Mouse (Mus musculus) heart, postnatal 0 days (tissue): ENCODE measurements around the gene Suv39h1. TPM values are rescaled to one million over a fixed set of nuclear protein-coding genes. Genes with fewer than 3 reads are reported as not detected.
A peak's percentile ranks its signal among the peaks of the same experiment; 100 is the strongest.

Experiments
- ATAC-seq: fragments of 200-750 bp; cut with Nextera tagmentation; 2 replicates; pipeline ENCODE4 v1.8.0; 2017; ENCODE audit warnings: low read depth, moderate number of reproducible peaks, moderate library complexity; ENCODE audit not compliant: insufficient read depth
- DNase-seq: peaks from one replicate; pipeline ENCODE4 v3.0.0-alpha.2; 2016; ENCODE audit warnings: low spot score
- H3K27ac ChIP-seq: fragments of 300-500 bp; sonication (generic); 2 replicates; pipeline ENCODE4 v1.5.1; 2014; ENCODE audit warnings: low read depth, mild to moderate bottlenecking
- H3K27me3 ChIP-seq: fragments of 300-500 bp; sonication (generic); 2 replicates; pipeline ENCODE4 v1.6.1; 2014; ENCODE audit warnings: low read length, mixed read lengths; ENCODE audit not compliant: control insufficient read depth, insufficient read depth
- H3K36me3 ChIP-seq: fragments of 300-500 bp; sonication (generic); replicated peaks from 2 replicates; pipeline ENCODE4 v1.6.1; 2014; ENCODE audit warnings: low read length, mixed read lengths; ENCODE audit not compliant: control insufficient read depth, insufficient read depth
- H3K4me1 ChIP-seq: fragments of 300-500 bp; sonication (generic); 2 replicates; pipeline ENCODE4 v1.6.1; 2014; ENCODE audit warnings: antibody characterized with exemption; ENCODE audit not compliant: control insufficient read depth, insufficient read depth
- H3K4me2 ChIP-seq: fragments of 300-500 bp; sonication (generic); 2 replicates; pipeline ENCODE4 v1.6.1; 2014; ENCODE audit warnings: low read depth, mild to moderate bottlenecking, low read length, moderate library complexity
- H3K4me3 ChIP-seq: fragments of 300-500 bp; sonication (generic); 2 replicates; pipeline ENCODE4 v1.5.1; 2014; ENCODE audit warnings: low read depth, low read length
- H3K9ac ChIP-seq: fragments of 300-500 bp; sonication (generic); replicated peaks from 2 replicates; pipeline ENCODE4 v1.6.1; 2014; ENCODE audit warnings: low read depth, low read length, mixed read lengths
- H3K9me3 ChIP-seq: fragments of 300-500 bp; sonication (generic); replicated peaks from 2 replicates; pipeline ENCODE4 v1.6.1; 2016; ENCODE audit warnings: low read length; ENCODE audit not compliant: control insufficient read depth
- CTCF ChIP-seq: IDR thresholded peaks from 2 replicates; pipeline ENCODE4 v1.5.1; 2016; ENCODE audit warnings: antibody characterized with exemption, control low read depth, low read depth
- EP300 ChIP-seq: IDR thresholded peaks from 2 replicates; pipeline ENCODE4 v1.6.1; 2016; ENCODE audit warnings: antibody characterized with exemption, low read depth
- WGBS: fragments of 180-500 bp; shearing (Covaris S2); extraction: QIAGEN DNeasy Blood & Tissue Kit; methylation state at CpG from one replicate; pipeline ENCODE4 v1.1.7; 2014; 5-methylcytosine and 5-hydroxymethylcytosine counted together
- polyA plus RNA-seq: library from polyadenylated mRNA; unstranded; fragments of >200 nt; fragmentation: Nextera tagmentation; extraction: Ambion mirVana; gene quantifications from 2 replicates; pipeline ENCODE4 v1.2.1, GENCODE M21; 2015
- total RNA-seq: library from RNA; depleted of rRNA; stranded (reverse); fragments of >200 nt; gene quantifications from 2 replicates; pipeline ENCODE4 v1.2.3, GENCODE M21; 2014; ENCODE audit warnings: low replicate concordance; rRNA removed

The Suv39h1 gene
- total RNA-seq, result 15.7 and 15.9 TPM in 2 replicates
- 8.2 and 8.6 TPM in 2 replicates for polyA plus RNA-seq

DNA sequence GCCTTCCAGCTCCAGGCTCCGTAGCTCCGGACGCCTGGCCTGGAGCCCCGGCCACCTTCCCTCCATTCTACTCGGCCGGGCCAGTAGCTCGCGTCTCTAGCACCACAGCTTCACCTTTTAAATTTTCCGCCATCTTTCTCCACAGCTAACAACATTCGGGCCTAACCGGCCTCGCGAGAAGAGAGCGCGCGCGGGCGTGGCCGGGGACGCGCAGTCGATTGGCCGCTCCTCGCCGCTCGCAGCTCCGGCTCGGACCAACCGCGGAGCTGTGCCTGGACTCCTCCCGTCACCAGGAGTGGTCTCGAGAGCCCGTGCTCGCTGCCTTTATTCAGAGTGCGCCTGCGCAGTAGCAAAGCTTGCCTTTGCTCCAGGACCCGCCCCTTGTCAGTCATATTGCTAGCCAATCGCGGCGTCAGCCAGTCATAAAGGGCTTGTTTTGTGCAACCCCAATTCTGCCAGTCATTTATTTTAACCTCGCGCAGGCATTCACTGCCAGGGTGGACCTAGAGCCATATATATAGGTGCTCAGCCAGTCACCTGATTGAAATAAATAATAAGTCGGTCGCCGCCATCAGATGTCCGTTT lies at the start of gene Suv39h1:
Gene Suv39h1, minus strand, starts transcription at position 331 of the 585 bp plus-strand sequence.
- DNase-seq (peak; percentile 94), ATAC-seq (peak; percentile 99)
- TF ChIP-seq EP300 (peak; percentile 66; the same call in 1 of the 2 replicates), CTCF (no peak)
- peak within 1 kb of the TSS; percentile 69 for H3K4me3 ChIP-seq
- no peaks in the 10 kb centered on the region for H3K36me3 ChIP-seq
- H3K4me1 ChIP-seq, result no peaks in the 10 kb centered on the region
- peak within 1 kb of the TSS; percentile 76 for H3K27ac ChIP-seq
- peak within 1 kb of the TSS; percentile 65 for H3K4me2 ChIP-seq
- no peaks in the 10 kb centered on the region for H3K9me3 ChIP-seq
- peak within 1 kb of the TSS; percentile 62 for H3K9ac ChIP-seq
- no peaks in the 10 kb centered on the region for H3K27me3 ChIP-seq
- 20% methylated on average over 46 of the region's 46 CpGs for WGBS

DNA sequence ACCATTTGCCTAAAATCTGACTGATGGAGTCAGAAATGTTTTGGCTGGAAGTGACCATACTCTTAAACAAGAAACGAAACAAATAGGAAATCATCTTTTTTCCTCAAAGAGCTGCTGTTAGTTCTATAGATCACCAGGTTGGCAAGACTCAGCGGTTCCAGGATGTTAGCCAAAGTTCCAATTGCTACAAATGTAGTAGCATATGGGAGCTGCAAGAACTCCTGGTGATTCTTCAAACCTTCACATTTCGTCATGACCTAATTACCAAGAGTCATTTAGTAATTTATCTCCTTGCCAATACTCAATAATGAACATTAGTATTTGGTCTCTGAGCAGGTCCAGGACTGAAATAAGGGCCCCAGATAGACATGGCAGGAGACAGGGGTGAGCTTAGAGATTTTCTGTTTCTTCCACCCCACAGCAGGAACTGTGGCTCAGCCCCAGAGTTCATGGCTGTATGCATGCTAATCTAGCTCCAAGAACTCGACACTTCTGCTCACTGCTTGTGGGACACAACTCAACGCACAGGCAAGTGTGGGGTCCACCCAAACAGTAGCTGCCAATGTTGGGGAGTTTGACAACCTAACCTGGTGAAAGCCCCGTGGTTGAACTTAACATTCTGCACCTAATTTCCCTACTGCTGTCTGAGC lies 49.4 kb upstream of the Suv39h1 start:
- no peak overlapping the region for H3K9ac ChIP-seq
- no peaks in the 10 kb centered on the region for H3K27me3 ChIP-seq
- H3K36me3 ChIP-seq, result peaks cover 18% of the 10 kb centered on the region
- no peak overlapping the region for H3K4me3 ChIP-seq
- TF ChIP-seq EP300 (no peak), CTCF (no peak)
- H3K4me2 ChIP-seq, result no peak overlapping the region
- no peak overlapping the region for H3K27ac ChIP-seq
- no peak for DNase-seq
- no peak for ATAC-seq
- no peaks in the 10 kb centered on the region for H3K9me3 ChIP-seq
- WGBS, result 71% methylated on average over 6 of the region's 6 CpGs
- no peaks in the 10 kb centered on the region for H3K4me1 ChIP-seq

DNA sequence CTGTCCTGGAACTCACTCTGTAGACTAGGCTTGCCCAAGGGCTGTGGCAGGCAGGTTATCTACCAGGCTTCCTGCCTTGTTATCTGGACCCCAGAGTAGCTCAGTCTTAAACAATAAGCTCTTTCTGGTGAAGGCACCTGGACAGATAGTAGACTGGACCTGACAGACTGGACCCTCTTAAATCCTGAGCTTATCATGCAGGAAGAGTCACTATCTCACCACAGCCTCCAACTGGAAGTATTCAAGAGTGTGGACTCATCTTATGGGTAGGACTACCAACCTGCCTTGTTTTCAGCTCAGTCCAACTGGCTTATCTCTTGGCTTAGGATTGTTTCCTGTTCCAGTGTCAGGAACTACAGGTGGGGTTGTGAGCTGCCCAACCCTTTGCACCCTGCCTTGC lies 42.7 kb upstream of the Suv39h1 start:
- H3K9me3 ChIP-seq, result no peaks in the 10 kb centered on the region
- no peak overlapping the region for H3K4me3 ChIP-seq
- no peaks in the 10 kb centered on the region for H3K36me3 ChIP-seq
- ATAC-seq (no peak), DNase-seq (no peak)
- H3K4me1 ChIP-seq, result no peaks in the 10 kb centered on the region
- H3K9ac ChIP-seq, result no peak overlapping the region
- TF ChIP-seq CTCF (no peak), EP300 (no peak)
- no peak overlapping the region for H3K27ac ChIP-seq
- H3K27me3 ChIP-seq, result no peaks in the 10 kb centered on the region
- no peak overlapping the region for H3K4me2 ChIP-seq

DNA sequence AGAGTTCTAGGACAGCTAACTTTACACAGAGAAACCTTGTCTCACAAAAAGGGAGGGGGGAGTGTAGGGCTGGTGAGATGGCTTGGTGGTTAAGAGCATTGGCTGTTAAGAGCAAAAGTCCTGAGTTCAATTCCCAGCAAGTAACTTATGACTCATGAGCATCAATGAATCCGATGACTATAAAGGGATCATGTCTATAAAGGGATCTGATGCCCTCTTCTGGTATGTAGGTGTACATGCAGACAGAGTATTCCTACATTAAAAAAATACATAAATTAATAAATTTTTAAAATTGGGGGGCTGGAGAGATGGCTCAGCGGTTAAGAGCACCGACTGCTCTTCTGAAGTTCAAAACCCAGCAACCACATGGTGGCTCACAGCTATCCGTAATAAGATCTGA lies 40.7 kb upstream of the Suv39h1 start:
- Histone ChIP-seq H3K9me3 (no peaks in the 10 kb centered on the region), H3K9ac (no peak overlapping the region), H3K4me2 (no peak overlapping the region), H3K27me3 (no peaks in the 10 kb centered on the region), H3K4me1 (no peaks in the 10 kb centered on the region), H3K27ac (no peak overlapping the region), H3K36me3 (no peaks in the 10 kb centered on the region), H3K4me3 (no peak overlapping the region)
- TF ChIP-seq CTCF, result peak; percentile 17; the same call in 1 of the 2 replicates
- TF ChIP-seq EP300, result no peak
- 70% methylated on average over 4 of the region's 4 CpGs for WGBS
- ATAC-seq (no peak), DNase-seq (no peak)

DNA sequence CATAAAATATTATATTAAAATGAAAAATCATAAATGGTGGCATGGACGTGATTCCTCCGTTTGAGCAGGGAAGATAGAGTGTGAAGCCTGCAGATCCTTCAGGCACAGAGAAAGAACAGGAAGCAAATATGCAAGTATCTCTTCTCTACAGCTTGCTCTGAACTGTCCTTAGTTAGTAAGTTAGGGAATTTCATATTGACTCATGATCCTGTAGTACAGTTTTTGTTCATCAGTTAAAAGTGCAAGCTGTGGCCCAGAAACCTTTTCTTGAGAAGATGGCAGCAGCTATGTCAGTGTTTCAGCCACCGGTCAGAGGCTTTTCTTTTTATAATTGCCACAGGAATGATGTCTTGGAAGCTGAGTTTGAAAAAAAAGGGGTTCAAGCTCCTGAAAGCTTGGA lies 30.5 kb upstream of the Suv39h1 start:
- DNase-seq (no peak), ATAC-seq (no peak)
- TF ChIP-seq EP300, result no peak
- TF ChIP-seq CTCF, result no peak
- Histone ChIP-seq H3K36me3 (no peaks in the 10 kb centered on the region), H3K9ac (no peak overlapping the region), H3K9me3 (no peaks in the 10 kb centered on the region), H3K4me1 (no peaks in the 10 kb centered on the region), H3K4me3 (no peak overlapping the region), H3K4me2 (no peak overlapping the region), H3K27ac (no peak overlapping the region), H3K27me3 (no peaks in the 10 kb centered on the region)
- 84% methylated on average over 3 of the region's 3 CpGs for WGBS
